Mouse (Mus musculus) midbrain, embryonic 14.5 days (tissue): Measurements from ENCODE around the gene Commd2. TPM values are rescaled to one million over a fixed set of nuclear protein-coding genes. Genes with fewer than 3 reads are reported as not detected.

Experiments
- ATAC-seq: fragments of 200-750 bp; cut with Nextera tagmentation; 2 replicates; pipeline ENCODE4 v1.8.0; 2017; ENCODE audit warnings: moderate number of reproducible peaks, moderate library complexity; ENCODE audit not compliant: low FRiP score, low TSS enrichment
- DNase-seq: peaks from one replicate; pipeline ENCODE4 v3.0.0-alpha.2; 2015
- H3K27ac ChIP-seq: fragments of 300-500 bp; sonication (generic); replicated peaks from 2 replicates; pipeline ENCODE4 v1.5.1; 2014; ENCODE audit warnings: mild to moderate bottlenecking, low read depth, low read length, moderate library complexity
- H3K27me3 ChIP-seq: fragments of 300-500 bp; sonication (generic); 2 replicates; pipeline ENCODE4 v1.6.1; 2014; ENCODE audit warnings: low read length, control low read depth, mixed read lengths; ENCODE audit not compliant: control insufficient read depth, insufficient read depth
- H3K36me3 ChIP-seq: fragments of 300-500 bp; sonication (generic); 2 replicates; pipeline ENCODE4 v1.6.1; 2014; ENCODE audit warnings: low read length, control low read depth; ENCODE audit not compliant: control insufficient read depth, insufficient read depth
- H3K4me1 ChIP-seq: fragments of 300-500 bp; sonication (generic); 2 replicates; pipeline ENCODE4 v1.6.1; 2014; ENCODE audit warnings: mild to moderate bottlenecking, antibody characterized with exemption, low read length, control low read depth; ENCODE audit not compliant: control insufficient read depth, insufficient read depth
- H3K4me2 ChIP-seq: fragments of 300-500 bp; sonication (generic); 2 replicates; pipeline ENCODE4 v1.6.1; 2014; ENCODE audit warnings: mild to moderate bottlenecking, low read length, moderate library complexity
- H3K4me3 ChIP-seq: fragments of 300-500 bp; sonication (generic); replicated peaks from 2 replicates; pipeline ENCODE4 v1.5.1; 2014; ENCODE audit warnings: low read depth, low read length
- H3K9ac ChIP-seq: fragments of 300-500 bp; sonication (generic); replicated peaks from 2 replicates; pipeline ENCODE4 v1.6.1; 2014; ENCODE audit warnings: mild to moderate bottlenecking, low read length, moderate library complexity
- H3K9me3 ChIP-seq: fragments of 300-500 bp; sonication (generic); 2 replicates; pipeline ENCODE4 v1.6.1; 2016; ENCODE audit warnings: low read length, control low read depth, mixed read lengths; ENCODE audit not compliant: control insufficient read depth
- WGBS: fragments of 180-500 bp; shearing (Covaris S2); extraction: QIAGEN DNeasy Blood & Tissue Kit; methylation state at CpG from one replicate; pipeline ENCODE4 v1.1.7; 2014; 5-methylcytosine and 5-hydroxymethylcytosine counted together
- polyA plus RNA-seq: library from polyadenylated mRNA; unstranded; fragments of >200 nt; fragmentation: Nextera tagmentation; extraction: Ambion mirVana; gene quantifications from 2 replicates; pipeline ENCODE4 v1.2.1, GENCODE M21; 2014

Commd2 gene
- polyA plus RNA-seq, 1 experiment from 2014 or later = 82.8 TPM

DNA sequence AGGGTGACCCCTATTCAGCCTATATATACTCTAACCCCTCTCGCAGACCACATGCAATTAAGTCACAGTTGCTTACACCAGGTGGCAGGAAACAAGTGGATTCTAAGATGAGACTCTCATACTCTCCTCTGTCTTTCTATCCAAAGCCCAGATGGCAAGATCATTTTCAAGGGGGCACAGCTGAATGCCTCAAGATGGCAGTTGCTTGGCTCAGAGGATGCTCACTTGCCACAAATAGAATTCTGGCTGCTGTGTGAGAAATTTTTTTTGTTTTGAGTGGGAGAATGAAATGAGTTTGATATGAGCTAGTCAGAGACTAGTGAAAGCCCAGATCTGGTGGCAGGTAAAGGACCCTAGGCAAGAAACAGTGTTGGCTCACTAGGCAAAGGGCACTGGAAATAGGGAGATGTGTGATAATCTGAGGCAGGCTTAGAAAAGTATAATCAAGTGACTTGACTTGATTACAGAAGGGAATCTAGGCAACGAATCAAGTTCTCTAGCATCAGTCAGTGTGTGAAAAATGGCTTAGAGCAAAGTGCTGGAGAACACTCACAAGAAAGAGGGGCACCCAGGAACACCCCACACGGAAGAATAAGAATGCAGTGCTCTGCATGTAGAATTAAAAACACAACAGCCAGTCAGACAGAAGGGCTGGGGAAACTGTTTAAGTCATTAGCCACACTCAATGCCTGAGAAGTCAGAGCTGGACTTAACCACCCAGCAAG, 16.6 kb downstream of the Commd2 start:
- WGBS = 87% methylated on average over 3 of the region's 3 CpGs
- no peak overlapping the region for H3K9ac ChIP-seq
- DNase-seq = no peak

DNA sequence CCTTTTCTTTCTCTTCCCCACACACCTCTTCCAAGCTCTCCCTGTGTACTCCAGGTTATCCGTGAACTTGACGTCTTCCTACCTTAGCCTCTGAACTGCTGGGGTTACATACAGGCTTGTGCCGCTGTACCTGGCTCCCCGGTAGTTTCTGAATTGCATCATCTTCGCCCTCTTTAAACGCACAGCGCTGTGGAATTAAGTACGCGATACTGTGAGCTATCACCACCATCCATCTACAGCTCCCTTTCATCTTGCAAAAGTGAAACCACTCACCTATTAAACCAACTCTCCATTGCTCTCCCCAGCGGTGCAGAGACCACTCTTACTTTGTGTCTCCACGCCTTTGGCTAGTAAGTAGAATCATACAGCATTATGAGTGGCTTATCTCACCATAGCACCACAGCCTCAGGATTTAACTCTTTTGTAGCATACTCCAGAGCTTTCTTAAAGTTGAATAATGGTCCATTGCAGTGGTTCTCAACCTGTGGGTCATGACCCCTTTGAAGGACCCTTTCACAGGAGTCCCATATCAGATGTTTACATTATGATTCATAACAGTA, 24.5 kb downstream of the Commd2 start:
- DNase-seq (no peak), ATAC-seq (no peak)
- Histone ChIP-seq H3K36me3 (no peaks in the 10 kb centered on the region), H3K4me2 (no peak overlapping the region), H3K9me3 (no peaks in the 10 kb centered on the region), H3K4me3 (no peak overlapping the region), H3K9ac (no peak overlapping the region), H3K27ac (no peak overlapping the region), H3K27me3 (no peaks in the 10 kb centered on the region), H3K4me1 (peaks cover 3% of the 10 kb centered on the region; the same call in 1 of the 2 replicates)
- WGBS = 87% methylated on average over 11 of the region's 11 CpGs

More for the DNA sequence above, 16.6 kb downstream of the Commd2 start:
- Histone ChIP-seq H3K4me2 (no peak overlapping the region), H3K27me3 (no peaks in the 10 kb centered on the region), H3K27ac (no peak overlapping the region), H3K4me3 (no peak overlapping the region), H3K9me3 (no peaks in the 10 kb centered on the region), H3K4me1 (no peaks in the 10 kb centered on the region), H3K36me3 (no peaks in the 10 kb centered on the region)
- ATAC-seq = no peak

DNA sequence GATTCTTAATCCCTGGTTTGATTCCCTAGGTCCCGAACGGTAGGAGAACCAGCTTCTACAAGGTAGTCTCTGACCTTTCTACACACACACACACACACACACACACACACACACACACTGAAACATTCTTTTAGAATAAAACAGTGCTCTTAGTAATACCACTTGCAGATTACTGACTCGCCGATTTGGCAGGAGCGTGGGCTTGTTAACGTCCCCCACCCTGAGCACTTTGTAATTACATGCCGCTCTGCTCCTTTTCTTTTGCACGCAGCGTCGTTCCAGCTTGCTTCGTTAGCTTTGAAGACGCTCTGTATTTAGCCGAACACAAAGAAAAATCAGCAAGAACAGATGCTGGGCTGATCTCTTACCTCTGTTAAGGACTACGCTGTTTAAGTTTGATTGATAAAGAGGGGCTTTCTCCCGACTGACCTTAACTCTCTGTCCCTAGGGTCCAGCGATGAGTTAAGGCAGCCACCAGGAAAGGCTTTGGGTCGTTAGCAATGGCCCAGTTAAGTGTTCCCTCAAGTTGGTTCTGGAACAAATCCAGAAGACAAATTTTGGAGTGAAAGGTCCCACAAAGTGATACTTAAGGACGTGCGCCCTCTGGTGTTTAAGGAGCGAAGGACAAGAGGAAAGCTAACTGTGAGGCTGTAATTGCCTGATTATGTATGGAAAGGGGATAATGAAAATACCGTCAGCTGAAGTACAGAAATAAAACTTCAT, 26.1 kb downstream of the Commd2 start:
- WGBS = 15% methylated on average over 21 of the region's 21 CpGs
- peak overlapping the region; percentile 16 for H3K4me3 ChIP-seq
- peaks cover 3% of the 10 kb centered on the region; the same call in 1 of the 2 replicates for H3K4me1 ChIP-seq
- ATAC-seq (peak; percentile 53; the same call in 1 of the 2 replicates), DNase-seq (peak; percentile 96)
- H3K4me2 ChIP-seq = peak overlapping the region; percentile 55
- H3K9ac ChIP-seq = no peak overlapping the region; the same call in 1 of the 2 replicates
- no peaks in the 10 kb centered on the region for H3K9me3 ChIP-seq
- no peaks in the 10 kb centered on the region for H3K36me3 ChIP-seq
- H3K27me3 ChIP-seq = no peaks in the 10 kb centered on the region
- no peak overlapping the region for H3K27ac ChIP-seq

DNA sequence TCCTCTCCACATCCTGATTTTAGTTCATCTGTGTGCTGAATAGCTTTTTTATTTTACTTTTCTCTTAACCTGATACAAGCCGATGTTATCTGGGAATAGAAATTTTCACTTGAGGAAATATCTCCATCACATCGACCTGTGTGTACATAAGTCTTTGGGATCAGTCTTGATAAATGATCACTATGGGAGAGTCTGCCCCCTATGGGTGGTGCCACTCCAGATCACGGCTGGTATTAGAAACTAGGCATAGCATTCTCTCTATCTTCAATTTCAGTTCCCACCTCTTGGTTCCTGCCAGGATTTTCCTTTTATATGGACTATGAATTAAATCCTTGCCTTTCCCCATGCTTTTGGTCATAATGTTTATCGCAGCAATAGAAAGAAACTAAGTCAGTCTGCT, 31.8 kb downstream of the Commd2 start:
- no peaks in the 10 kb centered on the region for H3K9me3 ChIP-seq
- H3K27ac ChIP-seq = no peak overlapping the region
- no peak for ATAC-seq
- DNase-seq = peak; percentile 17
- H3K27me3 ChIP-seq = no peaks in the 10 kb centered on the region
- no peak overlapping the region for H3K4me3 ChIP-seq
- no peaks in the 10 kb centered on the region for H3K4me1 ChIP-seq
- 79% methylated on average over 4 of the region's 4 CpGs for WGBS
- H3K36me3 ChIP-seq = no peaks in the 10 kb centered on the region
- no peak overlapping the region for H3K4me2 ChIP-seq
- H3K9ac ChIP-seq = no peak overlapping the region

DNA sequence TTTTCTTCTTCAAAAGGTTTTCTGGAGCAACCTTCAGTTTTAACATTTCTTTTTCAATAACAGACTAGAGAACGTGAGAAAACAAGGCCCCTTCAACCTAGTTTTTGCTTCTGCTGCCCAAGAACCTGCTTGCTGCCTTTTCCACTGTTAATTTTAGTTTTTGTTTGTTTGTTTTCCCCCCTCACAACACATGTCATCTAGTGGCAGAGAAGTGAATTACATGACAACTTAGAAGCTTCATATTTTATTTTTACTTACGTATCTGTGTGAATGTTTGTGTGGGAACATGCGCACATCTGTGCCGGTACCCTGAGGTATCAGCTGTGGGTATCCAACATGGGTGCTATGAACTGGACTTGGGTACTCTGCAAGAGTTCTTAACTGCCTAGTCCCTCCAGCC, 35.9 kb downstream of the Commd2 start:
- H3K27me3 ChIP-seq = no peaks in the 10 kb centered on the region
- no peaks in the 10 kb centered on the region for H3K36me3 ChIP-seq
- H3K9ac ChIP-seq = no peak overlapping the region
- H3K4me2 ChIP-seq = no peak overlapping the region
- H3K27ac ChIP-seq = no peak overlapping the region
- WGBS = 92% methylated on average over 4 of the region's 4 CpGs
- no peaks in the 10 kb centered on the region for H3K4me1 ChIP-seq
- no peaks in the 10 kb centered on the region for H3K9me3 ChIP-seq
- ATAC-seq = no peak
- no peak for DNase-seq
- no peak overlapping the region for H3K4me3 ChIP-seq

DNA sequence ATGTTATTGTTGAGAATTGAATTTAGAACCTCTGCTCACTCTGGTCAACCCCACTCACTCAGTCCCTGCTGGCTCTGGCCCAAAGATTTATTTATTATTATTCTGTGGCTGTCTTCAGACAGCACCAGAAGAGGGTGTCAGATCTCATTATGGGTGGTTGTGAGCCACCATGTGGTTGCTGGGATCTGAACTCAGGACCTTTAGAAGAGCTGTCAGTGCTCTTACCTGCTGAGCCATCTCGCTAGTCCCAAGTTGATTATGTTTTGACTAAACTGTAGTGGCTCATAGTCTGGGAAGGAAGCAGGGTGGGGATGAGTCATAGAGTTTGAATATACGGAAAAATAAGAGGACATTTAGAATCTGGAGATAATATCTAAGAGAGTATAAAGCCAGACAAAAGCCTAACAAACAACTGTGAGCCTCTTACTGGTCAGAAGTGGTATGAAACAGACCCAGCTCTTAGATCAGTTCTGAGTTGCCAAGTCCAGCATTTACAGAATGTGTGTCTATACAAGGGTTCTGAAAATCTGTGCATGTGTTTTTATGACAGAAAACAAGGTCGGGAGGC, 39.0 kb downstream of the Commd2 start:
- Histone ChIP-seq H3K9me3 (no peaks in the 10 kb centered on the region), H3K4me2 (no peak overlapping the region), H3K9ac (no peak overlapping the region), H3K27ac (no peak overlapping the region), H3K36me3 (no peaks in the 10 kb centered on the region), H3K4me3 (no peak overlapping the region), H3K27me3 (no peaks in the 10 kb centered on the region), H3K4me1 (no peaks in the 10 kb centered on the region)
- ATAC-seq (no peak), DNase-seq (no peak)
- WGBS = 83% methylated on average over 3 of the region's 3 CpGs

DNA sequence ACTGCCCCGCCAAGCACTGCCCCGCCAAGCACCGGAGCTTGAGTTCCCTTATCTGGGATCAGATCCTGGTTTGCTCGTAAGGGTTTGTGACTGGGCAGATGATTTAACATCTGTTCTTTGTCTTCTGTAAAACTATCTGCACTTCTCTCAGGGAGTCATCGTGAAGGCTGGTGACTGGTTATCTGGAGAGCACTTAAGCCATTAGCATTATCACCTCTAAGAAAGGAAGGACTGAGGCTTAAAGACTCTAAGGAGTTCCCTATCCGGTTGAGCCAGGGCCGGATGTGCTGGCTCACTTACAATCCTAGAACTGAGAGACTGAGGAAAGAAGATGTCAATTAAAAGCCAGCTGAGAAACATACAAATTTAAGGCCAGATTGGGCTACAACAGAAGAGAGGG, 39.7 kb downstream of the Commd2 start:
- no peak overlapping the region for H3K4me3 ChIP-seq
- DNase-seq = no peak
- no peak for ATAC-seq
- 92% methylated on average over 7 of the region's 7 CpGs for WGBS
- H3K4me2 ChIP-seq = no peak overlapping the region
- no peaks in the 10 kb centered on the region for H3K9me3 ChIP-seq
- H3K27ac ChIP-seq = no peak overlapping the region
- no peaks in the 10 kb centered on the region for H3K4me1 ChIP-seq
- no peak overlapping the region for H3K9ac ChIP-seq
- H3K27me3 ChIP-seq = no peaks in the 10 kb centered on the region
- no peaks in the 10 kb centered on the region for H3K36me3 ChIP-seq

DNA sequence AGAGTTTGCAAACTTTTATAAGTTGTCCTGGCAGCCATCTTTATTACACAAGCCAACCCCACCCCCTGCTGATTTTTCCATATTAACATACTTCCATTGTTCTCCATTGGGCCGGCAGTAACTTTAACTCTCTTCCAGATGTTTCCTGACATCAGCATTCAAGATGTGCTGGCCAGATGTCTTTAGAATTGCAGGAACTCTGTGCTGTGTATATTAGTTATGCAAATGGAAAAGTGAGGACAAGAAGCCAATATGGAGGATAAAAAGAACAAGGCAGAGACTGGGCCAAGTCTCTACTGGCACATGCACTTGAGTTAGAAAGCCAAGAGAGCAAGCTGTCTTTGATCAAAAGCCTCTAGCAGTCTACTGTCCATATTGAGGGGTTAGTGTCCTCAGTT, 46.9 kb downstream of the Commd2 start:
- 73% methylated on average over 1 of the region's 1 CpGs for WGBS
- no peaks in the 10 kb centered on the region for H3K27me3 ChIP-seq
- H3K36me3 ChIP-seq = no peaks in the 10 kb centered on the region
- H3K27ac ChIP-seq = no peak overlapping the region
- H3K4me2 ChIP-seq = no peak overlapping the region
- H3K9me3 ChIP-seq = no peaks in the 10 kb centered on the region
- DNase-seq (no peak), ATAC-seq (no peak)
- no peaks in the 10 kb centered on the region for H3K4me1 ChIP-seq
- no peak overlapping the region for H3K9ac ChIP-seq
- H3K4me3 ChIP-seq = no peak overlapping the region
